Mouse (Mus musculus): ENCODE results near the gene 2010111I01Rik.

GRCm38 (mm10) chr13:62922645-62923044 is 42.0 kb upstream of the 2010111I01Rik start:
- TF ChIP-seq POLR2A (IDR thresholded peaks at IDR 0.05; ENCODE audit: insufficient read length, low read depth), result no peak
- TF ChIP-seq POLR2AphosphoS2 (IDR thresholded peaks at IDR 0.05; ENCODE audit: insufficient read length, low read depth), result no peak
- TF ChIP-seq MYOD1 (IDR thresholded peaks at IDR 0.05; ENCODE audit: control insufficient read depth in 1 of 3, insufficient read length in 2 of 3, low read depth in 2 of 3), result no peak
- no peak for TF ChIP-seq USF1 (IDR thresholded peaks at IDR 0.05; ENCODE audit: low read depth)
- no peak for TF ChIP-seq TCF3 (IDR thresholded peaks at IDR 0.05; ENCODE audit: insufficient read length, low read depth)
- no peak for TF ChIP-seq REST (IDR thresholded peaks at IDR 0.05; ENCODE audit: insufficient read depth, insufficient read length)
- no peak for TF ChIP-seq MAX (IDR thresholded peaks at IDR 0.05; ENCODE audit: low read depth)
- TF ChIP-seq CEBPB (IDR thresholded peaks at IDR 0.05; ENCODE audit: insufficient read depth, poor library complexity, severe bottlenecking), result no peak
- TF ChIP-seq E2F4 (IDR thresholded peaks at IDR 0.05; ENCODE audit: insufficient read depth), result no peak
